Mouse (Mus musculus): ENCODE data around the gene Tsga8.

Tsga8 gene

GRCm38 (mm10) chrX:83487598-83487997 lies at the start of gene Tsga8:
Tsga8 (minus strand) TSS chrX:83487924.
- no peak for DNase-seq (ENCODE audit: low read depth)

Data from NIH3T3 (cell line).